Mouse (Mus musculus) heart, embryonic 13.5 days (tissue): ENCODE results near the gene Gm2237. TPM values are rescaled to one million over a fixed set of nuclear protein-coding genes. Genes with fewer than 3 reads are reported as not detected.
"Not testable (repeated sequence)": the region's sequence is repeated elsewhere in the genome, so short reads cannot be mapped to it uniquely, and the experiment has no call there.

Experiments used
- ATAC-seq: fragments of 200-750 bp; cut with Nextera tagmentation; 2 replicates; pipeline ENCODE4 v1.8.0; 2017; ENCODE audit warnings: moderate TSS enrichment; ENCODE audit not compliant: insufficient number of reproducible peaks, low FRiP score, low TSS enrichment; ENCODE audit errors: extremely low read depth
- H3K27ac ChIP-seq: fragments of 300-500 bp; sonication (generic); replicated peaks from 2 replicates; pipeline ENCODE4 v1.5.1; 2015; ENCODE audit warnings: moderate library complexity, mild to moderate bottlenecking, inconsistent platforms
- H3K27me3 ChIP-seq: fragments of 300-500 bp; sonication (generic); replicated peaks from 2 replicates; pipeline ENCODE4 v1.6.1; 2015; ENCODE audit warnings: mild to moderate bottlenecking, inconsistent platforms
- H3K36me3 ChIP-seq: fragments of 300-500 bp; sonication (generic); 2 replicates; pipeline ENCODE4 v1.6.1; 2015; ENCODE audit warnings: mild to moderate bottlenecking, inconsistent platforms
- H3K4me1 ChIP-seq: fragments of 300-500 bp; sonication (generic); 2 replicates; pipeline ENCODE4 v1.6.1; 2015; ENCODE audit warnings: inconsistent platforms
- H3K4me2 ChIP-seq: fragments of 300-500 bp; sonication (generic); 2 replicates; pipeline ENCODE4 v1.6.1; 2015; ENCODE audit warnings: inconsistent platforms, mild to moderate bottlenecking, moderate library complexity
- H3K4me3 ChIP-seq: fragments of 300-500 bp; sonication (generic); 2 replicates; pipeline ENCODE4 v1.5.1; 2015; ENCODE audit warnings: moderate library complexity, mild to moderate bottlenecking, inconsistent platforms
- H3K9ac ChIP-seq: fragments of 300-500 bp; sonication (generic); 2 replicates; pipeline ENCODE4 v1.6.1; 2015; ENCODE audit warnings: inconsistent platforms, mild to moderate bottlenecking, moderate library complexity
- H3K9me3 ChIP-seq: fragments of 300-500 bp; sonication (generic); 2 replicates; pipeline ENCODE4 v1.6.1; 2016; ENCODE audit warnings: inconsistent platforms
- WGBS: fragments of 180-500 bp; shearing (Covaris S2); methylation state at CpG from one replicate; pipeline ENCODE4 v1.1.7; 2015; ENCODE audit warnings: mixed read lengths; 5-methylcytosine and 5-hydroxymethylcytosine counted together
- polyA plus RNA-seq: library from polyadenylated mRNA; unstranded; fragments of >200 nt; fragmentation: Nextera tagmentation; extraction: Ambion mirVana; gene quantifications from 2 replicates; pipeline ENCODE4 v1.2.1, GENCODE M21; 2015

The Gm2237 gene
- 1.8 and 2.9 TPM in 2 replicates for polyA plus RNA-seq

DNA sequence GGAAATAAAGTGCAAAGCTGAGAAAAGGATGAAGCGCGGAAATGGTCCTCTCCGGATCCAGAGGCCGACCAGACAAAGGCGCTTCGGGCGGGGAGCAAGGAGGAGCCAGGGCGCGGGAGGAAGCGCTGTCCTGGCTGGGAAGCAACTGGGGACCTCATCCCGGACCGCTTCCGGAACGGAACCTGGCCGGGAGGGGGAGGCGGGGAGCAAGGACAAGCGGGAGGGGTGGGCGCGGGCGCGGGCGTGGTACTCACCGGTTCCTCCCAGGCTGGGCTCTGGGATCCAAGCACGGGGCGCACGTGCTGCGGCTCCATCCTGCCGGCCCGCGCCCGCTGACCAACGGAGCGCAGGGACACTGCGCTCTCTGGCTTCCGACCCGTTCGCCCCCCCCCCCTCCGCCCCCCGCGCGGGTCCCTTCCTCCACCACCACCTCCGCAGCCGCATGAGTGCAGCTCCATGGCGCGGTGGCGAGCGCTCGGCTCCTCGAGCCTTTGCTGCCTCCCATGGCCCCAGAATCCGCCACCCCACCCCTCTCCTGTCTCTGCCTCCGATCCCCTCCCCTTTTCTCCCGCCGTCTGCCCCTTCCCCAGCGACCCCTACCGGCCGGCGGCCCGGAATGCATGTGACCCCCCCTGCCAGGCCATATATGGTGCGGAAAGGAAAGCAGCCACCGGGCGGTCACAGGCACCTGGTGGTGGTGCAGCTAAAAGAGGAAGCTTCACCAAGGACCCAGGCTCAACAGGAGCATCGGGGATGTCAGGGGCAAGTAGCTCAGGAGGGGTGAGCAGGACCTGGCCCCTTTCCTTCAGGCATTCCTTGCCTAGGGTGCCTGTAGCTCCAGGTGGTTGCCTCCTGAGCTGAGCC, at the start of gene Gm2237:
Gene Gm2237, minus strand, starts transcription at position 332 of the 864 bp plus-strand sequence.
- not testable (repeated sequence) for H3K4me1 ChIP-seq, ATAC-seq, H3K27me3 ChIP-seq, H3K36me3 ChIP-seq, H3K9me3 ChIP-seq
- peak within 1 kb of the TSS; percentile 63 for H3K4me2 ChIP-seq
- H3K27ac ChIP-seq, result peak within 1 kb of the TSS; percentile 62
- peak within 1 kb of the TSS; percentile 82 for H3K9ac ChIP-seq
- 0% methylated on average over 13 of the region's 62 CpGs for WGBS
- peak within 1 kb of the TSS; percentile 55 for H3K4me3 ChIP-seq

DNA sequence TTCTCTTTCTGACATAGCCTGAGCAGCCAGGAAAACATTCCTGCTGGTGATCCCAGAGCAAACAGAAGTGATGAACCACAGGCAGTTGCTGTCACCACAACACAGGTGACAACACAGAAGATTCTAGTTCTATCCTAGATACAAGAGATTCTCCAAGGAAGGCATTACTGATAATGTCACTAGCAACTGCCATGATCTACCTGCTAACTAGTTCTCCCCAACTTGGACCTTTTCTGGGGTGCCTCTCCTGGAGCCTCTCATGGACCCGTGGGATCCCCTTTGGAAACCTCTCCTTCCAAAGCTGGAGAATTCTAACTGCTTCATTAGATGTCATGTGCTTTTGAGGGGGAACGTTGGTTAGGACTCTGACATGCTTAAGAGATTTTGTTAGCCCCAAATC, 17.5 kb upstream of the Gm2237 start, which contains the start of gene Gm5458:
Gene Gm5458, minus strand, starts transcription at position 101 of the 400 bp plus-strand sequence.
- H3K36me3 ChIP-seq, H3K9me3 ChIP-seq, H3K4me1 ChIP-seq, ATAC-seq, H3K9ac ChIP-seq, H3K4me3 ChIP-seq, H3K27me3 ChIP-seq, H3K27ac ChIP-seq, H3K4me2 ChIP-seq: not testable (repeated sequence)
- 56% methylated on average over 1 of the region's 2 CpGs for WGBS

GRCm38 (mm10) chr14:19549863-19550262, 35.1 kb downstream of the Gm2237 start, which contains the start of gene Gm2244:
Gene Gm2244 (minus strand): TSS chr14:19549963.
- not testable (repeated sequence) for H3K4me1 ChIP-seq, H3K27ac ChIP-seq, ATAC-seq, H3K9ac ChIP-seq, H3K27me3 ChIP-seq, H3K9me3 ChIP-seq, H3K4me3 ChIP-seq, H3K36me3 ChIP-seq, H3K4me2 ChIP-seq
- WGBS, result 65% methylated on average over 1 of the region's 3 CpGs

Other genes starting within 250 kb of the Gm2237 start
- gene Gm21738, start 166.2 kb downstream of the Gm2237 start, polyA plus RNA-seq, result 0.32 and 1.5 TPM in 2 replicates
- gene Gm2244, start 35.2 kb downstream of the Gm2237 start, polyA plus RNA-seq, result 0.42 and 0.52 TPM in 2 replicates
- gene Gm5458, start 17.4 kb upstream of the Gm2237 start, polyA plus RNA-seq, result not detected in 2 replicates
- 124 and 138 TPM in 2 replicates for gene Nid2, start 166.1 kb upstream of the Gm2237 start, polyA plus RNA-seq
- gene Rtraf, start 238.7 kb upstream of the Gm2237 start, polyA plus RNA-seq, result 172 and 178 TPM in 2 replicates